Mouse (Mus musculus) CH12.LX (cell line): ENCODE measurements around the gene St3gal3. TPM values are rescaled to one million over a fixed set of nuclear protein-coding genes. Genes with fewer than 3 reads are reported as not detected.
A peak's percentile ranks its signal among the peaks of the same experiment; 100 is the strongest.

ENCODE experiments used
- DNase-seq: peaks from one replicate; pipeline ENCODE4 v3.0.0-alpha.2; 2013; ENCODE audit errors: extremely low read depth
- H3K27ac ChIP-seq: 2 replicates; pipeline ENCODE4 v1.5.1; 2012; ENCODE audit warnings: low read depth, mild to moderate bottlenecking, control low read depth, moderate library complexity; ENCODE audit not compliant: insufficient read depth
- H3K27me3 ChIP-seq: replicated peaks from 2 replicates; pipeline ENCODE3; 2012; ENCODE audit warnings: inconsistent platforms
- H3K36me3 ChIP-seq, 2 experiments: replicated peaks in 1 of 2; 2 replicates each; pipeline versions ENCODE3 to v1.6.1; 2012; ENCODE audit warnings: inconsistent platforms in 1 of 2, low read length in 1 of 2, mild to moderate bottlenecking in 1 of 2, mixed read lengths in 1 of 2, moderate library complexity in 1 of 2; ENCODE audit not compliant: control insufficient read depth in 1 of 2, insufficient read depth in 1 of 2
- H3K4me1 ChIP-seq, 2 experiments: 2 replicates each; pipeline ENCODE4 v1.6.1; 2012; ENCODE audit warnings: inconsistent platforms in 1 of 2, moderate library complexity in 1 of 2; ENCODE audit not compliant: insufficient read depth in 2 of 2, control insufficient read depth in 1 of 2
- H3K4me2 ChIP-seq: 2 replicates; pipeline ENCODE4 v1.6.1; 2012; ENCODE audit warnings: low read depth, mild to moderate bottlenecking, control low read depth; ENCODE audit not compliant: poor library complexity, insufficient read depth, severe bottlenecking
- H3K4me3 ChIP-seq, 3 experiments: fragments of 150-350 bp in 1 of 3; sonication (generic) in 1 of 3; replicated peaks in 1 of 3; 2 replicates each; pipeline versions ENCODE3 to v1.5.1; 2011 to 2012; ENCODE audit warnings: low read depth in 2 of 3, low read length in 2 of 3, mild to moderate bottlenecking in 2 of 3, moderate library complexity in 2 of 3, control low read depth in 1 of 3, improper control_type of control experiment in 1 of 3, inconsistent platforms in 1 of 3, mixed read lengths in 1 of 3; ENCODE audit not compliant: poor library complexity in 1 of 3
- H3K79me2 ChIP-seq: replicated peaks from 2 replicates; pipeline ENCODE4 v1.6.1; 2012; ENCODE audit warnings: mild to moderate bottlenecking, moderate library complexity; ENCODE audit not compliant: control insufficient read depth, poor library complexity, insufficient read depth, severe bottlenecking; ENCODE audit errors: extremely low read depth
- H3K9ac ChIP-seq: 2 replicates; pipeline ENCODE4 v1.6.1; 2012; ENCODE audit warnings: low read depth, mild to moderate bottlenecking, control low read depth, moderate library complexity; ENCODE audit not compliant: insufficient read depth
- H3K9me3 ChIP-seq: replicated peaks from 2 replicates; pipeline ENCODE3; 2012; ENCODE audit warnings: low read length, inconsistent platforms, mixed read lengths
- CHD1 ChIP-seq: IDR thresholded peaks from 2 replicates; pipeline ENCODE4 v1.6.1; 2012; ENCODE audit warnings: low read depth, low read length, improper control_type of control experiment, inconsistent platforms
- CHD2 ChIP-seq: IDR thresholded peaks from 2 replicates; pipeline ENCODE4 v1.6.1; 2011; ENCODE audit warnings: low read length, improper control_type of control experiment
- CTCF ChIP-seq, 2 experiments: IDR thresholded peaks in 1 of 2; conservative IDR thresholded peaks in 1 of 2; 2 replicates each; pipeline ENCODE4 v1.5.1; 2011 to 2012; ENCODE audit warnings: low read depth in 2 of 2, low read length in 2 of 2, improper control_type of control experiment in 1 of 2, inconsistent platforms in 1 of 2, mild to moderate bottlenecking in 1 of 2, moderate library complexity in 1 of 2
- E2F4 ChIP-seq: IDR thresholded peaks from 2 replicates; pipeline ENCODE4 v1.6.1; 2011; ENCODE audit warnings: low read depth, low read length, improper control_type of control experiment; ENCODE audit not compliant: insufficient replicate concordance
- ELF1 ChIP-seq: IDR thresholded peaks from 2 replicates; pipeline ENCODE4 v1.6.1; 2014; ENCODE audit warnings: low read depth, mild to moderate bottlenecking, inconsistent platforms, low read length, improper control_type of control experiment
- EP300 ChIP-seq: IDR thresholded peaks from 2 replicates; pipeline ENCODE4 v1.6.1; 2011; ENCODE audit warnings: low read length, improper control_type of control experiment
- ETS1 ChIP-seq: conservative IDR thresholded peaks from 2 replicates; pipeline ENCODE4 v1.6.1; 2012; ENCODE audit warnings: low read depth, mild to moderate bottlenecking, inconsistent platforms, low read length, improper control_type of control experiment, moderate library complexity
- IRF4 ChIP-seq: IDR thresholded peaks from 2 replicates; pipeline ENCODE4 v1.6.1; 2014; ENCODE audit warnings: low read depth, mild to moderate bottlenecking, inconsistent platforms, low read length, improper control_type of control experiment
- JUN ChIP-seq: IDR thresholded peaks from 2 replicates; pipeline ENCODE4 v1.6.1; 2011; ENCODE audit warnings: low read depth, mild to moderate bottlenecking, low read length, improper control_type of control experiment, moderate library complexity; ENCODE audit not compliant: insufficient read depth
- JUND ChIP-seq: conservative IDR thresholded peaks from 2 replicates; pipeline ENCODE4 v1.6.1; 2011; ENCODE audit warnings: low read depth, low read length, improper control_type of control experiment
- KAT2A ChIP-seq: IDR thresholded peaks from 2 replicates; pipeline ENCODE4 v1.6.1; 2012; ENCODE audit warnings: low read length, improper control_type of control experiment, inconsistent platforms; ENCODE audit not compliant: insufficient replicate concordance
- MAFK ChIP-seq: IDR thresholded peaks from 2 replicates; pipeline ENCODE4 v1.6.1; 2011; ENCODE audit warnings: low read length, improper control_type of control experiment; ENCODE audit not compliant: insufficient replicate concordance
- MAZ ChIP-seq: IDR thresholded peaks from 2 replicates; pipeline ENCODE4 v1.6.1; 2012; ENCODE audit warnings: low read depth, mild to moderate bottlenecking, inconsistent platforms, low read length, improper control_type of control experiment, moderate library complexity
- MEF2A ChIP-seq: IDR thresholded peaks from 2 replicates; pipeline ENCODE4 v1.6.1; 2014; ENCODE audit warnings: low read depth, mild to moderate bottlenecking, inconsistent platforms, low read length, improper control_type of control experiment, borderline replicate concordance
- MYC ChIP-seq: IDR thresholded peaks from 2 replicates; pipeline ENCODE4 v1.6.1; 2011; ENCODE audit warnings: low read depth, mild to moderate bottlenecking, improper control_type of control experiment, low read length
- NELFE ChIP-seq: IDR thresholded peaks from 2 replicates; pipeline ENCODE4 v1.6.1; 2011; ENCODE audit warnings: low read depth, low read length, improper control_type of control experiment
- NRF1 ChIP-seq: IDR thresholded peaks from 2 replicates; pipeline ENCODE4 v1.6.1; 2014; ENCODE audit warnings: low read depth, mild to moderate bottlenecking, inconsistent platforms, low read length, improper control_type of control experiment, moderate library complexity
- PAX5 ChIP-seq: IDR thresholded peaks from 2 replicates; pipeline ENCODE4 v1.6.1; 2012; ENCODE audit warnings: low read length, inconsistent platforms, mixed read lengths
- POLR2A ChIP-seq: IDR thresholded peaks from 2 replicates; pipeline ENCODE4 v1.6.1; 2011; ENCODE audit warnings: low read depth, mild to moderate bottlenecking, improper control_type of control experiment, low read length
- POLR2AphosphoS2 ChIP-seq: IDR thresholded peaks from 2 replicates; pipeline ENCODE4 v1.6.1; 2011; ENCODE audit warnings: low read depth, low read length, improper control_type of control experiment
- RAD21 ChIP-seq: IDR thresholded peaks from 2 replicates; pipeline ENCODE4 v1.6.1; 2011; ENCODE audit warnings: low read depth, mild to moderate bottlenecking, low read length, improper control_type of control experiment, moderate library complexity
- SIN3A ChIP-seq: IDR thresholded peaks from 2 replicates; pipeline ENCODE4 v1.6.1; 2012; ENCODE audit warnings: low read length, improper control_type of control experiment, inconsistent platforms
- SMC3 ChIP-seq: IDR thresholded peaks from 2 replicates; pipeline ENCODE4 v1.6.1; 2011; ENCODE audit warnings: low read depth, low read length, improper control_type of control experiment
- TBP ChIP-seq: conservative IDR thresholded peaks from 2 replicates; pipeline ENCODE4 v1.6.1; 2011; ENCODE audit warnings: low read depth, low read length, improper control_type of control experiment
- TCF12 ChIP-seq: IDR thresholded peaks from 2 replicates; pipeline ENCODE4 v1.6.1; 2014; ENCODE audit warnings: low read depth, mild to moderate bottlenecking, inconsistent platforms, low read length, improper control_type of control experiment
- USF1 ChIP-seq: IDR thresholded peaks from 2 replicates; pipeline ENCODE4 v1.6.1; 2014; ENCODE audit warnings: low read depth, mild to moderate bottlenecking, inconsistent platforms, low read length, improper control_type of control experiment
- USF2 ChIP-seq: conservative IDR thresholded peaks from 2 replicates; pipeline ENCODE4 v1.6.1; 2011; ENCODE audit warnings: low read depth, low read length, improper control_type of control experiment
- ZC3H11A ChIP-seq: IDR thresholded peaks from 2 replicates; pipeline ENCODE4 v1.6.1; 2012; ENCODE audit warnings: low read depth, mild to moderate bottlenecking, inconsistent platforms, low read length, improper control_type of control experiment
- ZKSCAN1 ChIP-seq: IDR thresholded peaks from 2 replicates; pipeline ENCODE4 v1.6.1; 2012; ENCODE audit warnings: low read depth, inconsistent platforms, low read length, improper control_type of control experiment, borderline replicate concordance
- ZMIZ1 ChIP-seq: IDR thresholded peaks from 2 replicates; pipeline ENCODE4 v1.6.1; 2012; ENCODE audit warnings: low read depth, mild to moderate bottlenecking, inconsistent platforms, low read length, improper control_type of control experiment
- ZNF384 ChIP-seq: IDR thresholded peaks from 2 replicates; pipeline ENCODE4 v1.6.1; 2012; ENCODE audit warnings: low read depth, low read length, improper control_type of control experiment, inconsistent platforms
- dilution Hi-C: fragments of 300-500 bp; cut with MboI; formaldehyde crosslinking; loops from 2 replicates; pipeline ENCODE4 v1.14.3; 2020; ENCODE audit warnings: low sequenced_read_pairs; ENCODE audit not compliant: extremely low pct_unique_long_range_greater_than_20kb, extremely low pct_ligation_motif_present
- in situ Hi-C: fragments of 300-500 bp; cut with MboI; formaldehyde crosslinking; loops from 3 replicates; pipeline ENCODE4 v1.14.3; 2019; ENCODE audit warnings: low sequenced_read_pairs, low pct_ligation_motif_present, low pct_unique_long_range_greater_than_20kb, mixed read lengths
- polyA plus RNA-seq: library from polyadenylated mRNA; unstranded; fragments of >175 nt; gene quantifications from 2 replicates; pipeline ENCODE4 v1.2.1, GENCODE M21; 2012; ENCODE audit warnings: low read depth; ENCODE audit not compliant: insufficient read length
- total RNA-seq, 2 experiments: library from RNA; depleted of rRNA; stranded (reverse); fragments of 300-350 nt in 1 of 2; fragments of >200 nt in 1 of 2; gene quantifications; 2 replicates each; pipeline ENCODE4 v1.2.3; 2012 to 2014

St3gal3 gene
- total and polyA plus RNA-seq, 3 experiments = 7.1 to 10.1 (median 8.2) TPM

GRCm38 (mm10) chr4:118147090-118147489, 12.4 kb upstream of the St3gal3 start:
- Histone ChIP-seq H3K9me3 (no peaks in the 10 kb centered on the region), H3K9ac (no peak overlapping the region), H3K27me3 (no peaks in the 10 kb centered on the region), H3K4me2 (no peak overlapping the region), H3K79me2 (no peaks in the 10 kb centered on the region), H3K4me3 (no peak overlapping the region), H3K27ac (no peak overlapping the region), H3K4me1 (peaks cover 50 to 90% of the 10 kb centered on the region in 2 experiments), H3K36me3 (peaks cover 81 to 91% of the 10 kb centered on the region in 2 experiments)
- in situ Hi-C loops = no loop called here
- dilution Hi-C loops = no loop called here
- TF ChIP-seq NRF1 (no peak), ELF1 (no peak), CHD1 (no peak), KAT2A (no peak), USF2 (no peak), ZNF384 (no peak), CTCF (conservative IDR thresholded peaks at IDR 0.05 in 1 of 2, IDR thresholded peaks at IDR 0.05 in 1 of 2; ENCODE audit: low read depth in 2 of 2, low read length in 2 of 2) (no peak), ZMIZ1 (no peak), MAFK (no peak), ZC3H11A (no peak), POLR2A (no peak), E2F4 (no peak), CHD2 (no peak), TBP (no peak), NELFE (no peak), USF1 (no peak), TCF12 (no peak), SIN3A (no peak)
- no peak for DNase-seq

- Histone ChIP-seq H3K27me3 (no peaks in the 10 kb centered on the region), H3K4me3 (peak overlapping the region in 2 of 3 experiments; percentile 29 to 34), H3K27ac (peak overlapping the region; percentile 98), H3K79me2 (no peaks in the 10 kb centered on the region), H3K9ac (peak overlapping the region; percentile 34; the same call in 1 of the 2 replicates), H3K4me1 (peaks cover 33 to 65% of the 10 kb centered on the region in 2 experiments), H3K4me2 (peak overlapping the region; percentile 25), H3K9me3 (no peaks in the 10 kb centered on the region), H3K36me3 (peaks cover 85 to 96% of the 10 kb centered on the region in 2 experiments)
- dilution Hi-C loops (no loop called here), in situ Hi-C loops (no loop called here)
- peak; percentile 84 for DNase-seq
- TF ChIP-seq ZC3H11A = no peak
- no peak for TF ChIP-seq SMC3
- no peak for TF ChIP-seq POLR2A
- no peak for TF ChIP-seq CHD2
- no peak for TF ChIP-seq JUND
- peak; percentile 81 for TF ChIP-seq MEF2A
- 0 out of 2 replicates have a peak, but pooled peaks have one; percentile 23 for TF ChIP-seq NRF1
- no peak for TF ChIP-seq POLR2AphosphoS2
- TF ChIP-seq ETS1 = peak; percentile 68
- TF ChIP-seq KAT2A = no peak
- TF ChIP-seq PAX5 = no peak
- TF ChIP-seq MAZ = 0 out of 2 replicates have a peak, but pooled peaks have one; percentile 30
- TF ChIP-seq USF1 = no peak
- TF ChIP-seq IRF4 = peak; percentile 55; the same call in 1 of the 2 replicates
- TF ChIP-seq NELFE = no peak
- no peak for TF ChIP-seq ZNF384
- TF ChIP-seq RAD21 = no peak; the same call in 1 of the 2 replicates
- no peak for TF ChIP-seq ZKSCAN1
- no peak for TF ChIP-seq USF2
- no peak for TF ChIP-seq CHD1
- peak; percentile 82 for TF ChIP-seq EP300
- TF ChIP-seq MYC = peak; percentile 55; the same call in 1 of the 2 replicates
- TF ChIP-seq JUN = 0 out of 2 replicates have a peak, but pooled peaks have one; percentile 11
- TF ChIP-seq ELF1 = 0 out of 2 replicates have a peak, but pooled peaks have one; percentile 46
- TF ChIP-seq TBP = no peak
Measured at GRCm38 (mm10) chr4:118144324-118144723, 9.6 kb upstream of the St3gal3 start.
